Mouse (Mus musculus) liver, embryonic 14.5 days (tissue): Measurements from ENCODE around the gene Iqsec1.

Experiments used
- CTCF ChIP-seq: IDR thresholded peaks from 2 replicates; pipeline ENCODE4 v1.5.1; 2016; ENCODE audit warnings: antibody characterized with exemption, low read depth, control low read depth
- EP300 ChIP-seq: IDR thresholded peaks from 2 replicates; pipeline ENCODE4 v1.6.1; 2016; ENCODE audit warnings: antibody characterized with exemption, low read depth

DNA sequence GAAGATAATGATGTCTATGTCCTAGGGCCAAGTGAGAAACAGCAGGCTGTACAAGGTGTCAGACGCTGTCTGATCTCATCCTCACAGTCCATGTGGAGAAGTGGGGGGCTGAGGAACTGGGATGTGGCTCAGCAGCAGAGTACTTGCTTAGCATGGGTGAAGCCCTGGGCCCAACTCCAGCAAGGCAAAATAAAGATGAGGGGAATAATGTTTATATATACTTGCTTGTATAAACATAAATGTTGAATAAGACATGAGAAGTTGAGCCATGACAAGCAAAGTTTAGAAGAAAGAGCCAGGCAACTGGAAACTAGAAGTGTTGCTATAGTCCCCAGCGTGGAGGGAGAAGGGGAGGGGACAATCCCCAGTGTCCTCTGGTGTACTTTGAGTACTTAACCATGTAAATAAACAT is 261.8 kb downstream of the Iqsec1 start:
- TF ChIP-seq CTCF: no peak
- no peak for TF ChIP-seq EP300
